Mouse (Mus musculus) ES-E14 (cell line): ENCODE data around the gene Itga3. TPM values are rescaled to one million over a fixed set of nuclear protein-coding genes. Genes with fewer than 3 reads are reported as not detected.

Experiments used
- DNase-seq: peaks from one replicate; pipeline ENCODE4 v3.0.0-alpha.2; 2013; ENCODE audit warnings: low read depth, low spot score
- H3K27ac ChIP-seq: 2 replicates; pipeline ENCODE4 v1.5.1; 2012; ENCODE audit warnings: low read depth, mild to moderate bottlenecking, low read length, moderate library complexity, mixed read lengths; ENCODE audit not compliant: poor library complexity, insufficient read depth, severe bottlenecking
- H3K36me3 ChIP-seq: 2 replicates; pipeline ENCODE4 v1.6.1; 2012; ENCODE audit warnings: mild to moderate bottlenecking, low read length, moderate library complexity, mixed read lengths; ENCODE audit not compliant: control insufficient read depth, poor library complexity, insufficient read depth, severe bottlenecking
- H3K4me1 ChIP-seq, 2 experiments: fragments of 150-350 bp in 1 of 2; sonication (generic) in 1 of 2; 2 replicates each; pipeline ENCODE4 v1.6.1; 2012; ENCODE audit warnings: low read length in 2 of 2, mild to moderate bottlenecking in 1 of 2, mixed read lengths in 1 of 2; ENCODE audit not compliant: control insufficient read depth in 2 of 2, insufficient read depth in 2 of 2, poor library complexity in 1 of 2
- H3K4me3 ChIP-seq, 2 experiments: fragments of 150-350 bp in 1 of 2; sonication (generic) in 1 of 2; 2 replicates each; pipeline ENCODE4 v1.5.1; 2012; ENCODE audit warnings: low read length in 2 of 2, low read depth in 1 of 2, mild to moderate bottlenecking in 1 of 2, mixed read lengths in 1 of 2; ENCODE audit not compliant: insufficient read depth in 1 of 2, poor library complexity in 1 of 2, severe bottlenecking in 1 of 2
- H3K9ac ChIP-seq: 2 replicates; pipeline ENCODE4 v1.6.1; 2012; ENCODE audit warnings: low read depth, mild to moderate bottlenecking, low read length, mixed read lengths; ENCODE audit not compliant: poor library complexity, insufficient read depth, severe bottlenecking
- H3K9me3 ChIP-seq: fragments of 150-350 bp; sonication (generic); 2 replicates; pipeline ENCODE4 v1.6.1; 2012; ENCODE audit warnings: low read depth, mild to moderate bottlenecking, low read length; ENCODE audit not compliant: control insufficient read depth, insufficient read depth
- CHD2 ChIP-seq: IDR thresholded peaks from 2 replicates; pipeline ENCODE4 v1.6.1; 2014; ENCODE audit warnings: mild to moderate bottlenecking, low read depth, low read length, inconsistent platforms
- HCFC1 ChIP-seq: IDR thresholded peaks from 2 replicates; pipeline ENCODE4 v1.6.1; 2012; ENCODE audit warnings: low read length, inconsistent platforms, borderline replicate concordance; ENCODE audit not compliant: insufficient read depth
- MAFK ChIP-seq: IDR thresholded peaks from 2 replicates; pipeline ENCODE4 v1.6.1; 2014; ENCODE audit warnings: mild to moderate bottlenecking, low read depth, low read length, inconsistent platforms; ENCODE audit not compliant: insufficient read depth
- ZC3H11A ChIP-seq: IDR thresholded peaks from 2 replicates; pipeline ENCODE4 v1.6.1; 2012; ENCODE audit warnings: low read depth, mild to moderate bottlenecking, inconsistent platforms, low read length, borderline replicate concordance
- ZNF384 ChIP-seq: IDR thresholded peaks from 2 replicates; pipeline ENCODE4 v1.6.1; 2012; ENCODE audit warnings: low read depth, low read length, inconsistent platforms
- in situ Hi-C, 2 experiments: fragments of 600-800 bp; cut with MboI; formaldehyde crosslinking; loops; one replicate each; pipeline ENCODE4 v1.15.1; 2025; ENCODE audit warnings: low sequenced_read_pairs in 2 of 2, inconsistent platforms in 1 of 2; ENCODE audit not compliant: unreplicated experiment in 2 of 2
- total RNA-seq: library from RNA; depleted of rRNA; stranded (reverse); fragments of 300-350 nt; gene quantifications from 2 replicates; pipeline ENCODE4 v1.2.3, GENCODE M21; 2012

The Itga3 gene
- total RNA-seq, 1 experiment, result 189 TPM

DNA sequence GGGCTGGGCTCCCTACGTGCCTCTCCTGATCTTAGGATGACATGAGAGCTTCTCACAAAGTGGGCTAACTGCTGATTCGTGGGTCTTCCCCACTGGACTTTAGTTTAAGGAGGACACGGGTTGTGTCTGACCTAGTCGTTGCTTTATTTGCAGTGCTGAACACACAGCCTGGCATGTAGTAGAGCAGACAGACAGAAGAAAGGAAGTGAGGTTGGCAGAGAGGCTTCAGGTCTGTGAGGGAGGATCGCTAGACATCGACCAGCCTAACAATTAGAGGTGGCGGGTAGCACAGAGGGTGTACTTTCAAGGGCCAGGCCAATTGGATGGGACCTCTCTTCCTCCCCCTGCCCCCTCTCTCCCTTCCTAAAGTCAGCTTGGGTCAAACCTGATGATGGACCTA, 33.0 kb downstream of the Itga3 start:
- Histone ChIP-seq H3K36me3 (peaks cover 3% of the 10 kb centered on the region; the same call in 1 of the 2 replicates), H3K9ac (no peak overlapping the region), H3K4me1 (peaks cover 6 to 15% of the 10 kb centered on the region in 2 experiments), H3K9me3 (no peaks in the 10 kb centered on the region), H3K27ac (no peak overlapping the region), H3K4me3 (no peak overlapping the region)
- TF ChIP-seq MAFK (no peak), ZNF384 (no peak), HCFC1 (no peak)
- in situ Hi-C loops, result no loop called here
- no peak for DNase-seq

DNA sequence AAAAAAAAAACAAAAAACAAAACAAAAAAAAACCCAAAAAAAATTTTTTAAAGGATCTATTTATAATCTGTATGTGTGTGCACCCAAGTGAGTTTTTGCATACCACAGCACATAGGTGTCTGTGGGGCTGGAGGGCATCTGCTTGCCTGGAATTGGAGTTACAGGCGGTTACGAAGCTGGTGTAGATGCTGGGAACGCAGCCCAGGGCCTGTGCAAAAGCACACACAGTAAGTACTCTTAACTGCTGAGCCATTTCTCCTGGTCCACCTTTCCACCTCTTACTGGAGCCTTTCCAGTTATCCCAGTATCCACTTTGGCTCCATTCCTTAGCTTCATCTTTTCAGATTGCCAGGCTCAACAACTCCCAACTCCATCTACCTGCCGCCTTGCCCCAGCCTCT, 33.5 kb downstream of the Itga3 start:
- DNase-seq, result no peak
- in situ Hi-C loops, result no loop called here
- TF ChIP-seq MAFK (no peak), ZNF384 (no peak), CHD2 (no peak), ZC3H11A (no peak), HCFC1 (no peak)
- Histone ChIP-seq H3K4me3 (no peak overlapping the region), H3K36me3 (peaks cover 3% of the 10 kb centered on the region; the same call in 1 of the 2 replicates), H3K4me1 (peaks cover 6 to 15% of the 10 kb centered on the region in 2 experiments), H3K27ac (no peak overlapping the region), H3K9ac (no peak overlapping the region), H3K9me3 (no peaks in the 10 kb centered on the region)

DNA sequence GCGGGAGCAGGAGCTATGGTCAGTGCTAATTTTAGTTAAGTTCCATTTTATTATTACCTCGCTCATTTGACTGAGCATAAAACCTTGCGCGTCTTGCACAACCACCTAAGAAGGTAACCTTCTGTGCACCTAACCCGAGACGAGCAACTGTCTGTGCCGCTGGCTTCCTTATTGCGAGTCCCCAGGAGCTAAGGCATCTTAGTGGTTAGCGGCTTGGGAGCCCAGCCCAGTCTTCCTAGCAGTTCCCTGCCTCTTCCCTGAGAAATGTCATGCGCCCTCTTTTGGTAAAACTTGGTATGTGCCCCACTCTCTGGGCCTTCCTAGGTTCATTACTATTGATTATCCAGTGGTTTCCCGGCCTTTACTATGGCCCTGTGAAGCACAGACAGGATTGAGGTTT, 34.5 kb downstream of the Itga3 start:
- Histone ChIP-seq H3K27ac (no peak overlapping the region), H3K9me3 (no peaks in the 10 kb centered on the region), H3K4me1 (peaks cover 6 to 15% of the 10 kb centered on the region in 2 experiments), H3K4me3 (peak overlapping the region; percentile 22 to 64; a peak in 3 of 4 replicates), H3K36me3 (peaks cover 3% of the 10 kb centered on the region; the same call in 1 of the 2 replicates), H3K9ac (no peak overlapping the region)
- in situ Hi-C loops, result no loop called here
- peak; percentile 89 for DNase-seq
- no peak for TF ChIP-seq ZC3H11A
- TF ChIP-seq CHD2, result no peak
- TF ChIP-seq MAFK, result no peak
- TF ChIP-seq HCFC1, result no peak
- TF ChIP-seq ZNF384, result no peak

DNA sequence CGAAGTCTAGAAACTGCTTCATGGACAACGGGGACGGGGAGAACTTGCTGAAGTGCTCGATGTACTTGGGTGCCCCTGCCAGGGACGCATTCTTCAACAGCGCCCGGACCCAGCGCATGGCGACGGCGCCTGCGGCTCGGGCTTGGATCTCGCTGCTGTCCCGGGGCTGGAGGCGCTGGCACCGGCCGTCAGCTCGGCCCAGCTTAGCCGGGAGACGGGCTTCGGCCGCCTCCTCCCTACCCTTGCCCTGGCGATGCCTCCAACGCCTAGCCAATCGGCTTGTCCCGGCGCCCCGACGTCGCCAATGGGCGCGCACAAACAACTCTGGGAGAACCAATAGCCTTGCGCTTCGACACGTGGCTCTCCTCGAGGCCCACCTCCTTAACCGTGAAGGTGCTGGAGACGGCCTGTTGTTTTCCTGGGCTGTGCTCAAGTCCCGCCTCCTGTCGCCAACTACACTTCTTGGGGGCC, 35.4 kb downstream of the Itga3 start, which contains the start of gene Pdk2:
Gene Pdk2 (minus strand): TSS at position 216 of the 471 bp plus-strand sequence.
- Histone ChIP-seq H3K9me3 (no peaks in the 10 kb centered on the region), H3K9ac (peak within 1 kb of the TSS; percentile 56), H3K36me3 (peaks cover 3% of the 10 kb centered on the region; the same call in 1 of the 2 replicates), H3K4me1 (peaks cover 6 to 12% of the 10 kb centered on the region in 2 experiments), H3K4me3 (peak within 1 kb of the TSS; percentile 78 to 90), H3K27ac (no peak within 1 kb of the TSS)
- TF ChIP-seq ZC3H11A (no peak), CHD2 (peak; percentile 89), HCFC1 (no peak), MAFK (no peak), ZNF384 (no peak)
- peak; percentile 93 for DNase-seq
- in situ Hi-C loops, result no loop called here

DNA sequence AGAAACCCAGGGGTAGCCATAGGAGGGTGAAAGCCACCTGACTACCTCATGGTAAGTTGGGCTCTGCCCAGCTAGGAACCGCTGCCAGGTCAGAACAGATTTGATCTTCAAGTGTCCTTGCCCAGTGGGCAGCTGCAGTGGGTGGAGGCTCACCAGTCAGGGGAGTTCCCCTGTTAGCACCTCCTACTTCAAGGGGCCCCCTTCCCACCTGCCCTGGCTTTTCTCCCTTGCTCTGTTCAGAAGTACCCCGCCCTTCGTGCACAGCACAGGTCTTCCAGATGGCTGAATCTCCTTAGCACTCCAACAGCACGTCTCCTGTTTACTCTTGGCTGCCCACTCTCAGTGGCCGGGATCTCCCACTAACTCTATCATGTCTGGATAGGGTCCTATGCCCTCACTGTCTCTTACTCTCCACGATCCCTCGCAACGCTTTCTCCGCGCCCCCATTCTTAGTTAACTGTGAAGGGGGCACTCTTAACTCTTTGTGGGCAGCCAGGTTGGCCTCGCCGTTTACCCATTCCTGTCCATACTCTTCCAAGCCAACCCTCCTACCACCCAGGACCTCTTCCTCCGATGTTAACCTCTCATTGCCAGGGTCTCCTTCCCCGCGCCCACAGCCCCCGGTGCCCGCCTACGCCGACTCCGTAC, 36.0 kb downstream of the Itga3 start:
- Histone ChIP-seq H3K4me1 (peaks cover 6 to 12% of the 10 kb centered on the region in 2 experiments), H3K9ac (peak overlapping the region; percentile 56), H3K27ac (no peak overlapping the region), H3K36me3 (peaks cover 3% of the 10 kb centered on the region; the same call in 1 of the 2 replicates), H3K4me3 (peak overlapping the region; percentile 78 to 90), H3K9me3 (no peaks in the 10 kb centered on the region)
- no peak for DNase-seq
- TF ChIP-seq MAFK (no peak), ZNF384 (no peak), CHD2 (no peak), ZC3H11A (no peak), HCFC1 (no peak)
- in situ Hi-C loops, result no loop called here
